Mouse (Mus musculus): Measurements from ENCODE around the gene Srms.

Gene Srms

GRCm38 (mm10) chr2:181166469-181166868 is 46.5 kb downstream of the Srms start:
- no peak for DNase-seq (ENCODE audit: low read depth, low spot score)

GRCm38 (mm10) chr2:181160821-181161220 is 52.2 kb downstream of the Srms start:
- DNase-seq (ENCODE audit: low read depth, low spot score) = no peak

GRCm38 (mm10) chr2:181159771-181160170 is 53.2 kb downstream of the Srms start:
- DNase-seq (ENCODE audit: low read depth, low spot score) = no peak

GRCm38 (mm10) chr2:181159091-181159514 is 53.9 kb downstream of the Srms start:
- no peak for DNase-seq (ENCODE audit: low read depth, low spot score)

GRCm38 (mm10) chr2:181158471-181158870 is 54.5 kb downstream of the Srms start:
- no peak for DNase-seq (ENCODE audit: low read depth, low spot score)

- DNase-seq (ENCODE audit: low read depth, low spot score) = no peak
Measured at GRCm38 (mm10) chr2:181157716-181158302, 55.2 kb downstream of the Srms start.

GRCm38 (mm10) chr2:181157180-181157579 is 55.8 kb downstream of the Srms start:
- DNase-seq (ENCODE audit: low read depth, low spot score) = no peak

GRCm38 (mm10) chr2:181156248-181157121 is 56.5 kb downstream of the Srms start, which contains the start of gene Eef1a2:
Gene Eef1a2 (minus strand): TSS chr2:181157014.
- DNase-seq (ENCODE audit: low read depth, low spot score) = no peak

- DNase-seq (ENCODE audit: low read depth, low spot score) = no peak
Measured at GRCm38 (mm10) chr2:181155801-181156200, 57.2 kb downstream of the Srms start.

Measured in retina, adult 2 months (tissue).